Mouse (Mus musculus): ENCODE measurements around the gene Actr5. TPM values are rescaled to one million over a fixed set of nuclear protein-coding genes. Genes with fewer than 3 reads are reported as not detected.

Gene Actr5
- polyA plus RNA-seq, 1 experiment, result 7.5 TPM

GRCm38 (mm10) chr2:158675907-158676533 is 51.3 kb downstream of the Actr5 start:
- WGBS, result 89% methylated on average over 12 of the region's 12 CpGs
- no peak overlapping the region for H3K27ac ChIP-seq (ENCODE audit: insufficient read depth, low read length)
- no peak for TF ChIP-seq POLR2A (IDR thresholded peaks at IDR 0.05; ENCODE audit: borderline replicate concordance, insufficient read depth, low read length)
- TF ChIP-seq CTCF (IDR thresholded peaks at IDR 0.05; ENCODE audit: borderline replicate concordance, insufficient read depth, low read depth, low read length), result no peak

GRCm38 (mm10) chr2:158677946-158678345 is 53.3 kb downstream of the Actr5 start:
- Histone ChIP-seq H3K27ac (ENCODE audit: insufficient read depth, low read length) (no peak overlapping the region), H3K27me3 (ENCODE audit: control insufficient read depth, insufficient read depth, low read length) (no peaks in the 10 kb centered on the region), H3K4me3 (replicated peaks; ENCODE audit: insufficient read depth, low read depth, low read length) (no peak overlapping the region), H3K4me1 (ENCODE audit: control insufficient read depth, insufficient read depth, low read length) (no peaks in the 10 kb centered on the region; the same call in 1 of the 2 replicates)
- DNase-seq, result no peak
- 75% methylated on average over 8 of the region's 8 CpGs for WGBS
- no peak for TF ChIP-seq CTCF (IDR thresholded peaks at IDR 0.05; ENCODE audit: borderline replicate concordance, insufficient read depth, low read depth, low read length)
- TF ChIP-seq POLR2A (IDR thresholded peaks at IDR 0.05; ENCODE audit: borderline replicate concordance, insufficient read depth, low read length), result no peak

More at GRCm38 (mm10) chr2:158675907-158676533, 51.3 kb downstream of the Actr5 start:
- Histone ChIP-seq H3K4me1 (ENCODE audit: control insufficient read depth, insufficient read depth, low read length) (no peaks in the 10 kb centered on the region; the same call in 1 of the 2 replicates), H3K4me3 (replicated peaks; ENCODE audit: insufficient read depth, low read depth, low read length) (no peak overlapping the region), H3K27me3 (ENCODE audit: control insufficient read depth, insufficient read depth, low read length) (no peaks in the 10 kb centered on the region)
- DNase-seq, result no peak

- Histone ChIP-seq H3K27ac (ENCODE audit: insufficient read depth, low read length) (no peak overlapping the region), H3K4me1 (ENCODE audit: control insufficient read depth, insufficient read depth, low read length) (no peaks in the 10 kb centered on the region), H3K4me3 (replicated peaks; ENCODE audit: insufficient read depth, low read depth, low read length) (no peak overlapping the region), H3K27me3 (ENCODE audit: control insufficient read depth, insufficient read depth, low read length) (no peaks in the 10 kb centered on the region)
- no peak for DNase-seq
- no peak for TF ChIP-seq CTCF (IDR thresholded peaks at IDR 0.05; ENCODE audit: borderline replicate concordance, insufficient read depth, low read depth, low read length)
- TF ChIP-seq POLR2A (IDR thresholded peaks at IDR 0.05; ENCODE audit: borderline replicate concordance, insufficient read depth, low read length), result no peak
- WGBS, result 44% methylated on average over 7 of the region's 7 CpGs
Measured at GRCm38 (mm10) chr2:158679091-158679490, 54.4 kb downstream of the Actr5 start.

GRCm38 (mm10) chr2:158680357-158680889 is 55.7 kb downstream of the Actr5 start:
- no peak for DNase-seq
- Histone ChIP-seq H3K4me3 (replicated peaks; ENCODE audit: insufficient read depth, low read depth, low read length) (no peak overlapping the region), H3K27ac (ENCODE audit: insufficient read depth, low read length) (no peak overlapping the region), H3K27me3 (ENCODE audit: control insufficient read depth, insufficient read depth, low read length) (no peaks in the 10 kb centered on the region), H3K4me1 (ENCODE audit: control insufficient read depth, insufficient read depth, low read length) (no peaks in the 10 kb centered on the region)
- TF ChIP-seq CTCF (IDR thresholded peaks at IDR 0.05; ENCODE audit: borderline replicate concordance, insufficient read depth, low read depth, low read length) (no peak), POLR2A (IDR thresholded peaks at IDR 0.05; ENCODE audit: borderline replicate concordance, insufficient read depth, low read length) (no peak)
- 95% methylated on average over 10 of the region's 10 CpGs for WGBS

GRCm38 (mm10) chr2:158681714-158682113 is 57.0 kb downstream of the Actr5 start:
- H3K4me3 ChIP-seq (replicated peaks; ENCODE audit: insufficient read depth, low read depth, low read length), result no peak overlapping the region
- TF ChIP-seq CTCF (IDR thresholded peaks at IDR 0.05; ENCODE audit: borderline replicate concordance, insufficient read depth, low read depth, low read length), result no peak
- TF ChIP-seq POLR2A (IDR thresholded peaks at IDR 0.05; ENCODE audit: borderline replicate concordance, insufficient read depth, low read length), result no peak
- H3K4me1 ChIP-seq (ENCODE audit: control insufficient read depth, insufficient read depth, low read length), result no peaks in the 10 kb centered on the region
- H3K27ac ChIP-seq (ENCODE audit: insufficient read depth, low read length), result no peak overlapping the region
- DNase-seq, result no peak
- WGBS, result 35% methylated on average over 6 of the region's 6 CpGs
- H3K27me3 ChIP-seq (ENCODE audit: control insufficient read depth, insufficient read depth, low read length), result no peaks in the 10 kb centered on the region

GRCm38 (mm10) chr2:158682344-158683037 is 57.8 kb downstream of the Actr5 start:
- H3K27me3 ChIP-seq (ENCODE audit: control insufficient read depth, insufficient read depth, low read length), result no peaks in the 10 kb centered on the region
- H3K4me3 ChIP-seq (replicated peaks; ENCODE audit: insufficient read depth, low read depth, low read length), result no peak overlapping the region
- no peak overlapping the region for H3K27ac ChIP-seq (ENCODE audit: insufficient read depth, low read length)
- WGBS, result 72% methylated on average over 11 of the region's 11 CpGs
- H3K4me1 ChIP-seq (ENCODE audit: control insufficient read depth, insufficient read depth, low read length), result no peaks in the 10 kb centered on the region
- no peak for DNase-seq
- TF ChIP-seq POLR2A (IDR thresholded peaks at IDR 0.05; ENCODE audit: borderline replicate concordance, insufficient read depth, low read length) (no peak), CTCF (IDR thresholded peaks at IDR 0.05; ENCODE audit: borderline replicate concordance, insufficient read depth, low read depth, low read length) (no peak)

- no peaks in the 10 kb centered on the region for H3K4me1 ChIP-seq (ENCODE audit: control insufficient read depth, insufficient read depth, low read length)
- WGBS, result 38% methylated on average over 4 of the region's 4 CpGs
- H3K4me3 ChIP-seq (replicated peaks; ENCODE audit: insufficient read depth, low read depth, low read length), result no peak overlapping the region
- TF ChIP-seq CTCF (IDR thresholded peaks at IDR 0.05; ENCODE audit: borderline replicate concordance, insufficient read depth, low read depth, low read length), result no peak
- no peak for TF ChIP-seq POLR2A (IDR thresholded peaks at IDR 0.05; ENCODE audit: borderline replicate concordance, insufficient read depth, low read length)
- H3K27me3 ChIP-seq (ENCODE audit: control insufficient read depth, insufficient read depth, low read length), result no peaks in the 10 kb centered on the region
- DNase-seq, result no peak
- no peak overlapping the region for H3K27ac ChIP-seq (ENCODE audit: insufficient read depth, low read length)
Measured at GRCm38 (mm10) chr2:158683038-158683413, 58.3 kb downstream of the Actr5 start.

Data from cerebellum, adult 2 months (tissue).